Mouse (Mus musculus): ENCODE results near the gene Renbp. TPM values are rescaled to one million over a fixed set of nuclear protein-coding genes. Genes with fewer than 3 reads are reported as not detected.

The Renbp gene
- polyA plus RNA-seq, 1 experiment, result 73.2 TPM

- Histone ChIP-seq H3K4me3 (ENCODE audit: insufficient read depth, poor library complexity, severe bottlenecking) (no peak overlapping the region), H3K36me3 (ENCODE audit: control insufficient read depth, insufficient read depth) (no peaks in the 10 kb centered on the region)
These were observed 49.2 kb downstream of the Renbp start for GRCm38 (mm10) chrX:73881463-73881862.

GRCm38 (mm10) chrX:73881036-73881427 is 49.6 kb downstream of the Renbp start:
- Histone ChIP-seq H3K79me3 (ENCODE audit: low read depth) (no peaks in the 10 kb centered on the region), H3K79me2 (ENCODE audit: control insufficient read depth, insufficient read depth) (no peaks in the 10 kb centered on the region), H3K27me3 (ENCODE audit: control insufficient read depth, insufficient read depth, insufficient read length) (no peaks in the 10 kb centered on the region), H3K36me3 (ENCODE audit: control insufficient read depth, insufficient read depth) (no peaks in the 10 kb centered on the region), H3K4me3 (ENCODE audit: insufficient read depth, poor library complexity, severe bottlenecking) (no peak overlapping the region), H3ac (ENCODE audit: control insufficient read depth, insufficient read length, low read depth) (peak overlapping the region; percentile 35)
- TF ChIP-seq MYOD1 (IDR thresholded peaks at IDR 0.05; ENCODE audit: control insufficient read depth, insufficient read length, low read depth) (no peak), MYOG (IDR thresholded peaks at IDR 0.05; ENCODE audit: control insufficient read depth, extremely low read depth, insufficient read length) (no peak), CTCF (IDR thresholded peaks at IDR 0.05; ENCODE audit: control insufficient read depth, insufficient read depth, insufficient read length) (no peak), CEBPB (IDR thresholded peaks at IDR 0.05; ENCODE audit: low read depth) (no peak), USF1 (IDR thresholded peaks at IDR 0.05; ENCODE audit: low read depth) (no peak), FOSL1 (IDR thresholded peaks at IDR 0.05; ENCODE audit: insufficient read depth, low read length, poor library complexity, severe bottlenecking) (no peak), MAX (IDR thresholded peaks at IDR 0.05) (no peak)

More at GRCm38 (mm10) chrX:73881463-73881862, 49.2 kb downstream of the Renbp start:
- TF ChIP-seq USF1 (IDR thresholded peaks at IDR 0.05; ENCODE audit: low read depth) (no peak), MYOD1 (IDR thresholded peaks at IDR 0.05; ENCODE audit: control insufficient read depth, insufficient read length, low read depth) (no peak), CEBPB (IDR thresholded peaks at IDR 0.05; ENCODE audit: low read depth) (no peak), MAX (IDR thresholded peaks at IDR 0.05) (no peak), MYOG (IDR thresholded peaks at IDR 0.05; ENCODE audit: control insufficient read depth, extremely low read depth, insufficient read length) (no peak), CTCF (IDR thresholded peaks at IDR 0.05; ENCODE audit: control insufficient read depth, insufficient read depth, insufficient read length) (no peak), FOSL1 (IDR thresholded peaks at IDR 0.05; ENCODE audit: insufficient read depth, low read length, poor library complexity, severe bottlenecking) (no peak)
- H3ac ChIP-seq (ENCODE audit: control insufficient read depth, insufficient read length, low read depth), result no peak overlapping the region
- no peaks in the 10 kb centered on the region for H3K79me3 ChIP-seq (ENCODE audit: low read depth)
- H3K79me2 ChIP-seq (ENCODE audit: control insufficient read depth, insufficient read depth), result no peaks in the 10 kb centered on the region
- H3K27me3 ChIP-seq (ENCODE audit: control insufficient read depth, insufficient read depth, insufficient read length), result no peaks in the 10 kb centered on the region

GRCm38 (mm10) chrX:73880194-73881035 is 50.2 kb downstream of the Renbp start:
- Histone ChIP-seq H3K79me3 (ENCODE audit: low read depth) (no peaks in the 10 kb centered on the region), H3K36me3 (ENCODE audit: control insufficient read depth, insufficient read depth) (no peaks in the 10 kb centered on the region), H3ac (ENCODE audit: control insufficient read depth, insufficient read length, low read depth) (peak overlapping the region; percentile 56), H3K4me3 (ENCODE audit: insufficient read depth, poor library complexity, severe bottlenecking) (peak overlapping the region; percentile 11), H3K79me2 (ENCODE audit: control insufficient read depth, insufficient read depth) (no peaks in the 10 kb centered on the region), H3K27me3 (ENCODE audit: control insufficient read depth, insufficient read depth, insufficient read length) (no peaks in the 10 kb centered on the region)
- no peak for TF ChIP-seq CTCF (IDR thresholded peaks at IDR 0.05; ENCODE audit: control insufficient read depth, insufficient read depth, insufficient read length)
- no peak for TF ChIP-seq USF1 (IDR thresholded peaks at IDR 0.05; ENCODE audit: low read depth)

DNA sequence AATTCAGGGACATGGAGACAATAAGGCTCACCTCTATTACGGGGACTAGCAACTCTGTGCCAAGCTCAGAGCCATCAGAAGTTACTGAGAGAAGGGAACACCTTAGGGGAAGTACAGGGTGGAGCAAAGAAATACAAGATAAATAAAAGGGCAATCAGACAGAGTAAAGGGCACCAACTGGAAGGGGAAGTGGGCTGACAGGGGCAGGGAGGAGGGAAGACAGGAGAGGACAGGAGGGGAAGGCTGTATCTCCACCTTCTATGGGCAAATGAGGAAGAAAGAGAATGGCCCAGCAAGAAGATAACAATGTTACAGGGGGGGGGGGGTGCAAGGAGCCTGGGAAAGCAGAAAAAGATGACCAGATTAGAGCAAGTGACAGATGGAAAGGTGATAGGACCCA is 53.6 kb downstream of the Renbp start:
- H3K79me3 ChIP-seq (ENCODE audit: low read depth), result no peaks in the 10 kb centered on the region
- H3K79me2 ChIP-seq (ENCODE audit: control insufficient read depth, insufficient read depth), result no peaks in the 10 kb centered on the region
- no peaks in the 10 kb centered on the region for H3K27me3 ChIP-seq (ENCODE audit: control insufficient read depth, insufficient read depth, insufficient read length)
- H3K36me3 ChIP-seq (ENCODE audit: control insufficient read depth, insufficient read depth), result no peaks in the 10 kb centered on the region
- TF ChIP-seq FOSL1 (IDR thresholded peaks at IDR 0.05; ENCODE audit: insufficient read depth, low read length, poor library complexity, severe bottlenecking) (no peak), CTCF (IDR thresholded peaks at IDR 0.05; ENCODE audit: control insufficient read depth, insufficient read depth, insufficient read length) (no peak), USF1 (IDR thresholded peaks at IDR 0.05; ENCODE audit: low read depth) (no peak), MYOG (IDR thresholded peaks at IDR 0.05; ENCODE audit: control insufficient read depth, extremely low read depth, insufficient read length) (no peak), CEBPB (IDR thresholded peaks at IDR 0.05; ENCODE audit: low read depth) (no peak), MYOD1 (IDR thresholded peaks at IDR 0.05; ENCODE audit: control insufficient read depth, insufficient read length, low read depth) (no peak), MAX (IDR thresholded peaks at IDR 0.05) (no peak)
- no peak overlapping the region for H3K4me3 ChIP-seq (ENCODE audit: insufficient read depth, poor library complexity, severe bottlenecking)
- H3ac ChIP-seq (ENCODE audit: control insufficient read depth, insufficient read length, low read depth), result no peak overlapping the region

DNA sequence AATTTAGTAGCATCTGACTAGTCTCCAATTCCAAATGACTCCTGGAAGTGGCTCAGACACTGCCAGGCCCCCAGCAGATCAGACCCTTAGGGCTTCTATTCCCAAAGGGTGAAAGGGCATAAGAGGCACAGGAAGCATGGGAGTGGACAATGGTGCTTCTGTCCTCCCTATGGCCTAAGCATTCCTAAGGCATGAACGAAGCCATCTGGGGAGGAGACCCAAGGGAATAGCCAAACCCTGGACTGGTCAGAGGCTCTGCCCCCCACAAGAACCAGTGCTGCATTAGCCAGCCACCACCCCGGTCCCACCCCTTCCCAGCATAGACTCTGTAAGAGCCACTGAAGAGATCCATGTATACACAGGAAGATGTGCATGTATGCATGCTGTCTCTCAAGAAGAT is 54.8 kb downstream of the Renbp start:
- H3K27me3 ChIP-seq (ENCODE audit: control insufficient read depth, insufficient read depth, insufficient read length), result no peaks in the 10 kb centered on the region
- H3ac ChIP-seq (ENCODE audit: control insufficient read depth, insufficient read length, low read depth), result no peak overlapping the region
- H3K36me3 ChIP-seq (ENCODE audit: control insufficient read depth, insufficient read depth), result no peaks in the 10 kb centered on the region
- TF ChIP-seq CTCF (IDR thresholded peaks at IDR 0.05; ENCODE audit: control insufficient read depth, insufficient read depth, insufficient read length), result no peak
- no peak for TF ChIP-seq CEBPB (IDR thresholded peaks at IDR 0.05; ENCODE audit: low read depth)
- TF ChIP-seq MYOG (IDR thresholded peaks at IDR 0.05; ENCODE audit: control insufficient read depth, extremely low read depth, insufficient read length), result no peak
- no peak for TF ChIP-seq MAX (IDR thresholded peaks at IDR 0.05)
- no peak for TF ChIP-seq USF1 (IDR thresholded peaks at IDR 0.05; ENCODE audit: low read depth)
- TF ChIP-seq FOSL1 (IDR thresholded peaks at IDR 0.05; ENCODE audit: insufficient read depth, low read length, poor library complexity, severe bottlenecking), result no peak
- TF ChIP-seq MYOD1 (IDR thresholded peaks at IDR 0.05; ENCODE audit: control insufficient read depth, insufficient read length, low read depth), result no peak
- H3K79me3 ChIP-seq (ENCODE audit: low read depth), result no peaks in the 10 kb centered on the region
- no peaks in the 10 kb centered on the region for H3K79me2 ChIP-seq (ENCODE audit: control insufficient read depth, insufficient read depth)
- H3K4me3 ChIP-seq (ENCODE audit: insufficient read depth, poor library complexity, severe bottlenecking), result no peak overlapping the region

Other genes with a start within 250 kb of the Renbp start
- gene Bcap31, start 214.7 kb downstream of the Renbp start, polyA plus RNA-seq (2012; fragmentation: generic; extraction: Trizol), result 185 TPM
- gene Abcd1, start 214.3 kb downstream of the Renbp start, polyA plus RNA-seq (2012; fragmentation: generic; extraction: Trizol), result 7.6 TPM
- gene Plxnb3, start 173.8 kb downstream of the Renbp start, polyA plus RNA-seq (2012; fragmentation: generic; extraction: Trizol), result 0.02 TPM
- 0.09 TPM for gene Srpk3, start 156.4 kb downstream of the Renbp start, polyA plus RNA-seq (2012; fragmentation: generic; extraction: Trizol)
- 141 TPM for gene Idh3g, start 144.0 kb downstream of the Renbp start, polyA plus RNA-seq (2012; fragmentation: generic; extraction: Trizol)
- 260 TPM for gene Ssr4, start 143.8 kb downstream of the Renbp start, polyA plus RNA-seq (2012; fragmentation: generic; extraction: Trizol)
- 0.18 TPM for gene Pdzd4, start 105.9 kb downstream of the Renbp start, polyA plus RNA-seq (2012; fragmentation: generic; extraction: Trizol)
- gene Avpr2, start 38.7 kb downstream of the Renbp start, polyA plus RNA-seq (2012; fragmentation: generic; extraction: Trizol), result 0.02 TPM
- gene L1cam, start 34.7 kb downstream of the Renbp start, polyA plus RNA-seq (2012; fragmentation: generic; extraction: Trizol), result 0.55 TPM
- gene Arhgap4, start 9.0 kb downstream of the Renbp start, polyA plus RNA-seq (2012; fragmentation: generic; extraction: Trizol), result 0.23 TPM
- 165 TPM for gene Naa10, start 8.9 kb downstream of the Renbp start, polyA plus RNA-seq (2012; fragmentation: generic; extraction: Trizol)
- 58.7 TPM for gene Hcfc1, start 35.5 kb upstream of the Renbp start, polyA plus RNA-seq (2012; fragmentation: generic; extraction: Trizol)
- 33.9 TPM for gene Irak1, start 93.1 kb upstream of the Renbp start, polyA plus RNA-seq (2012; fragmentation: generic; extraction: Trizol)
- 0.07 TPM for gene Opn1mw, start 196.6 kb upstream of the Renbp start, polyA plus RNA-seq (2012; fragmentation: generic; extraction: Trizol)
- gene Mecp2, start 204.5 kb upstream of the Renbp start, polyA plus RNA-seq (2012; fragmentation: generic; extraction: Trizol), result 7.0 TPM
- not detected for gene Tex28, start 237.0 kb upstream of the Renbp start, polyA plus RNA-seq (2012; fragmentation: generic; extraction: Trizol)
- gene Tktl1, start 246.4 kb upstream of the Renbp start, polyA plus RNA-seq (2012; fragmentation: generic; extraction: Trizol), result 0.01 TPM